Mouse (Mus musculus): ENCODE measurements around the gene Gm10644. TPM values are rescaled to one million over a fixed set of nuclear protein-coding genes. Genes with fewer than 3 reads are reported as not detected.

Gm10644 gene
- total and polyA plus RNA-seq, 2 experiments from 2014 or later, result 0.39 to 0.60 TPM

- peak overlapping the region; percentile 49 for H3K4me3 ChIP-seq (ENCODE audit: low read depth, low read length)
- no peaks in the 10 kb centered on the region for H3K36me3 ChIP-seq (ENCODE audit: insufficient read depth, low read length)
- under 1% methylated on average over 14 of the region's 14 CpGs for WGBS
- ATAC-seq (ENCODE audit: low FRiP score) (peak; percentile 34), DNase-seq (ENCODE audit: low spot score) (no peak)
- peak overlapping the region; percentile 42; the same call in 1 of the 2 replicates for H3K9ac ChIP-seq (replicated peaks; ENCODE audit: low read length, poor library complexity, severe bottlenecking)
- H3K27ac ChIP-seq (ENCODE audit: low read depth, low read length), result peak overlapping the region; percentile 52
- peak overlapping the region; percentile 94 for H3K4me2 ChIP-seq (ENCODE audit: low read depth, low read length, poor library complexity, severe bottlenecking)
- no peaks in the 10 kb centered on the region for H3K27me3 ChIP-seq (ENCODE audit: insufficient read depth, low read length)
- no peaks in the 10 kb centered on the region for H3K9me3 ChIP-seq (ENCODE audit: low read length)
- H3K4me1 ChIP-seq (ENCODE audit: insufficient read depth, low read length), result no peaks in the 10 kb centered on the region
- TF ChIP-seq CTCF (IDR thresholded peaks at IDR 0.05), result no peak
Measured at GRCm38 (mm10) chr8:83954749-83955105, 278 bp downstream of the Gm10644 start.

- 68% methylated on average over 3 of the region's 3 CpGs for WGBS
Measured at GRCm38 (mm10) chr8:83945540-83945939, 9.5 kb downstream of the Gm10644 start.

GRCm38 (mm10) chr8:83942446-83942845 lies 12.6 kb downstream of the Gm10644 start:
- no peak overlapping the region for H3K4me3 ChIP-seq (ENCODE audit: low read depth, low read length)
- TF ChIP-seq CTCF (IDR thresholded peaks at IDR 0.05), result no peak
- H3K9ac ChIP-seq (replicated peaks; ENCODE audit: low read length, poor library complexity, severe bottlenecking), result no peak overlapping the region
- H3K4me1 ChIP-seq (ENCODE audit: insufficient read depth, low read length), result no peaks in the 10 kb centered on the region
- WGBS, result 77% methylated on average over 1 of the region's 1 CpGs
- ATAC-seq (ENCODE audit: low FRiP score) (no peak), DNase-seq (ENCODE audit: low spot score) (no peak)
- H3K27me3 ChIP-seq (ENCODE audit: insufficient read depth, low read length), result no peaks in the 10 kb centered on the region
- no peak overlapping the region for H3K4me2 ChIP-seq (ENCODE audit: low read depth, low read length, poor library complexity, severe bottlenecking)
- H3K27ac ChIP-seq (ENCODE audit: low read depth, low read length), result no peak overlapping the region
- H3K9me3 ChIP-seq (ENCODE audit: low read length), result no peaks in the 10 kb centered on the region
- H3K36me3 ChIP-seq (ENCODE audit: insufficient read depth, low read length), result peaks cover 27% of the 10 kb centered on the region

More at GRCm38 (mm10) chr8:83945540-83945939, 9.5 kb downstream of the Gm10644 start:
- Histone ChIP-seq H3K27ac (ENCODE audit: low read depth, low read length) (no peak overlapping the region), H3K27me3 (ENCODE audit: insufficient read depth, low read length) (no peaks in the 10 kb centered on the region), H3K9ac (replicated peaks; ENCODE audit: low read length, poor library complexity, severe bottlenecking) (no peak overlapping the region), H3K4me1 (ENCODE audit: insufficient read depth, low read length) (no peaks in the 10 kb centered on the region), H3K36me3 (ENCODE audit: insufficient read depth, low read length) (peaks cover 3% of the 10 kb centered on the region; the same call in 1 of the 2 replicates), H3K4me2 (ENCODE audit: low read depth, low read length, poor library complexity, severe bottlenecking) (no peak overlapping the region), H3K4me3 (ENCODE audit: low read depth, low read length) (no peak overlapping the region), H3K9me3 (ENCODE audit: low read length) (no peaks in the 10 kb centered on the region)
- no peak for TF ChIP-seq CTCF (IDR thresholded peaks at IDR 0.05)
- ATAC-seq (ENCODE audit: low FRiP score) (no peak), DNase-seq (ENCODE audit: low spot score) (no peak)

GRCm38 (mm10) chr8:83941066-83941677 lies 13.8 kb downstream of the Gm10644 start:
- 82% methylated on average over 6 of the region's 6 CpGs for WGBS
- Histone ChIP-seq H3K4me1 (ENCODE audit: insufficient read depth, low read length) (no peaks in the 10 kb centered on the region), H3K4me3 (ENCODE audit: low read depth, low read length) (no peak overlapping the region), H3K27ac (ENCODE audit: low read depth, low read length) (no peak overlapping the region), H3K27me3 (ENCODE audit: insufficient read depth, low read length) (no peaks in the 10 kb centered on the region), H3K9me3 (ENCODE audit: low read length) (no peaks in the 10 kb centered on the region), H3K9ac (replicated peaks; ENCODE audit: low read length, poor library complexity, severe bottlenecking) (no peak overlapping the region), H3K4me2 (ENCODE audit: low read depth, low read length, poor library complexity, severe bottlenecking) (no peak overlapping the region), H3K36me3 (ENCODE audit: insufficient read depth, low read length) (peaks cover 39% of the 10 kb centered on the region)
- DNase-seq (ENCODE audit: low spot score) (no peak), ATAC-seq (ENCODE audit: low FRiP score) (no peak)
- no peak for TF ChIP-seq CTCF (IDR thresholded peaks at IDR 0.05)

GRCm38 (mm10) chr8:83938330-83938729 lies 16.7 kb downstream of the Gm10644 start:
- H3K4me3 ChIP-seq (ENCODE audit: low read depth, low read length), result no peak overlapping the region
- 91% methylated on average over 14 of the region's 15 CpGs for WGBS
- ATAC-seq (ENCODE audit: low FRiP score) (no peak), DNase-seq (ENCODE audit: low spot score) (no peak)
- no peaks in the 10 kb centered on the region for H3K27me3 ChIP-seq (ENCODE audit: insufficient read depth, low read length)
- no peaks in the 10 kb centered on the region for H3K4me1 ChIP-seq (ENCODE audit: insufficient read depth, low read length)
- peaks cover 68% of the 10 kb centered on the region for H3K36me3 ChIP-seq (ENCODE audit: insufficient read depth, low read length)
- H3K4me2 ChIP-seq (ENCODE audit: low read depth, low read length, poor library complexity, severe bottlenecking), result no peak overlapping the region
- no peak for TF ChIP-seq CTCF (IDR thresholded peaks at IDR 0.05)
- H3K27ac ChIP-seq (ENCODE audit: low read depth, low read length), result no peak overlapping the region
- H3K9me3 ChIP-seq (ENCODE audit: low read length), result no peaks in the 10 kb centered on the region
- H3K9ac ChIP-seq (replicated peaks; ENCODE audit: low read length, poor library complexity, severe bottlenecking), result no peak overlapping the region

- 93% methylated on average over 7 of the region's 7 CpGs for WGBS
Measured at GRCm38 (mm10) chr8:83937645-83938044, 17.4 kb downstream of the Gm10644 start.

More at GRCm38 (mm10) chr8:83937645-83938044, 17.4 kb downstream of the Gm10644 start:
- ATAC-seq (ENCODE audit: low FRiP score), result no peak
- no peaks in the 10 kb centered on the region for H3K9me3 ChIP-seq (ENCODE audit: low read length)
- H3K4me1 ChIP-seq (ENCODE audit: insufficient read depth, low read length), result no peaks in the 10 kb centered on the region
- H3K4me3 ChIP-seq (ENCODE audit: low read depth, low read length), result no peak overlapping the region
- H3K9ac ChIP-seq (replicated peaks; ENCODE audit: low read length, poor library complexity, severe bottlenecking), result no peak overlapping the region
- no peak for DNase-seq (ENCODE audit: low spot score)
- H3K4me2 ChIP-seq (ENCODE audit: low read depth, low read length, poor library complexity, severe bottlenecking), result no peak overlapping the region
- no peak overlapping the region for H3K27ac ChIP-seq (ENCODE audit: low read depth, low read length)
- H3K36me3 ChIP-seq (ENCODE audit: insufficient read depth, low read length), result peaks cover 75% of the 10 kb centered on the region
- TF ChIP-seq CTCF (IDR thresholded peaks at IDR 0.05), result no peak
- H3K27me3 ChIP-seq (ENCODE audit: insufficient read depth, low read length), result no peaks in the 10 kb centered on the region

All from midbrain, postnatal 0 days (tissue).